Mouse (Mus musculus) heart, adult 2 months (tissue): ENCODE measurements at regions not wholly inside any gene's neighbourhood (a gene's known extent, or its start where the extent isn't known, plus 50 kb on each side); places are given as distances from the start of the nearest gene placed in this dataset.

Experiments used
- DNase-seq, 2 experiments: peaks; one replicate each; pipeline ENCODE4 v3.0.0; 2021
- H3K27ac ChIP-seq: fragments of 200-600 bp; 2 replicates; pipeline ENCODE4 v1.8.1; 2022
- H3K27me3 ChIP-seq: fragments of 200-500 bp; 2 replicates; pipeline ENCODE4 v1.6.1; 2012; ENCODE audit warnings: mild to moderate bottlenecking, low read length, inconsistent platforms, mixed read lengths; ENCODE audit not compliant: control insufficient read depth, insufficient read depth
- H3K36me3 ChIP-seq: fragments of 200-500 bp; 2 replicates; pipeline ENCODE4 v1.6.1; 2012; ENCODE audit warnings: low read length, inconsistent platforms; ENCODE audit not compliant: control insufficient read depth, insufficient read depth
- H3K4me1 ChIP-seq: fragments of 200-500 bp; 2 replicates; pipeline ENCODE4 v1.6.1; 2011; ENCODE audit warnings: low read length; ENCODE audit not compliant: control insufficient read depth, insufficient read depth
- H3K4me3 ChIP-seq: fragments of 200-600 bp; 2 replicates; pipeline ENCODE4 v1.8.1; 2022
- H3K79me2 ChIP-seq: fragments of 200-500 bp; replicated peaks from 2 replicates; pipeline ENCODE4 v1.6.1; 2012; ENCODE audit warnings: mild to moderate bottlenecking, inconsistent platforms, low read length, moderate library complexity, mixed read lengths; ENCODE audit not compliant: control insufficient read depth, insufficient read depth
- H3K9ac ChIP-seq: fragments of 200-500 bp; 2 replicates; pipeline ENCODE4 v1.6.1; 2012; ENCODE audit warnings: low read depth, mild to moderate bottlenecking, control low read depth, inconsistent platforms, low read length, mixed read lengths
- CTCF ChIP-seq: fragments of 200-600 bp; IDR thresholded peaks from 2 replicates; pipeline ENCODE4 v1.8.1; 2022; ENCODE audit warnings: antibody characterized with exemption, mild to moderate bottlenecking, moderate library complexity
- EP300 ChIP-seq: fragments of 200-500 bp; IDR thresholded peaks from 2 replicates; pipeline ENCODE4 v1.6.1; 2011; ENCODE audit warnings: low read depth, low read length, control low read depth; ENCODE audit not compliant: insufficient read depth
- POLR2A ChIP-seq: fragments of 200-500 bp; IDR thresholded peaks from 2 replicates; pipeline ENCODE4 v1.6.1; 2011; ENCODE audit warnings: mild to moderate bottlenecking, low read depth, low read length, control low read depth; ENCODE audit not compliant: insufficient read depth
- WGBS: fragments of 180-500 bp; shearing (Covaris S2); methylation state at CpG from one replicate; pipeline ENCODE4 v1.1.7; 2018; 5-methylcytosine and 5-hydroxymethylcytosine counted together
- intact Hi-C: fragments of 180-260 bp; cut with DNase I; formaldehyde crosslinking; loops from one replicate; pipeline ENCODE4 v1.15.1; 2025

- Histone ChIP-seq H3K4me1 (no peaks in the 10 kb centered on the region), H3K27ac (no peak overlapping the region), H3K27me3 (no peaks in the 10 kb centered on the region), H3K36me3 (no peaks in the 10 kb centered on the region), H3K4me3 (no peak overlapping the region), H3K79me2 (no peaks in the 10 kb centered on the region), H3K9ac (no peak overlapping the region)
- 91% methylated on average over 8 of the region's 8 CpGs for WGBS
- DNase-seq = no peak
- TF ChIP-seq CTCF (no peak), EP300 (no peak), POLR2A (no peak)
- intact Hi-C loops = no loop called here
Measured at GRCm38 (mm10) chr19:57541693-57542314, 69.0 kb upstream of the Atrnl1 start.

- H3K79me2 ChIP-seq = no peaks in the 10 kb centered on the region
- TF ChIP-seq CTCF = no peak
- no peak for TF ChIP-seq POLR2A
- TF ChIP-seq EP300 = no peak
- no peaks in the 10 kb centered on the region for H3K36me3 ChIP-seq
- no peak overlapping the region for H3K9ac ChIP-seq
- intact Hi-C loops = no loop called here
- no peak overlapping the region for H3K4me3 ChIP-seq
- H3K27ac ChIP-seq = no peak overlapping the region
- H3K4me1 ChIP-seq = no peaks in the 10 kb centered on the region
- DNase-seq = no peak
- 74% methylated on average over 5 of the region's 5 CpGs for WGBS
- H3K27me3 ChIP-seq = no peaks in the 10 kb centered on the region
Measured at GRCm38 (mm10) chr19:57542506-57542905, 68.3 kb upstream of the Atrnl1 start.

GRCm38 (mm10) chr19:57543681-57544214 is 67.1 kb upstream of the Atrnl1 start:
- TF ChIP-seq CTCF (peak; percentile 45), EP300 (no peak)
- Histone ChIP-seq H3K27ac (no peak overlapping the region), H3K4me3 (no peak overlapping the region), H3K36me3 (no peaks in the 10 kb centered on the region), H3K79me2 (no peaks in the 10 kb centered on the region), H3K27me3 (no peaks in the 10 kb centered on the region), H3K4me1 (no peaks in the 10 kb centered on the region), H3K9ac (no peak overlapping the region)
- WGBS = 63% methylated on average over 13 of the region's 13 CpGs
- DNase-seq = peak in 1 of 2 experiments; percentile 8
- intact Hi-C loops = no loop called here

GRCm38 (mm10) chr19:57544229-57544879 is 66.5 kb upstream of the Atrnl1 start:
- Histone ChIP-seq H3K9ac (no peak overlapping the region), H3K79me2 (no peaks in the 10 kb centered on the region), H3K4me3 (no peak overlapping the region), H3K4me1 (no peaks in the 10 kb centered on the region), H3K27me3 (no peaks in the 10 kb centered on the region), H3K36me3 (no peaks in the 10 kb centered on the region), H3K27ac (no peak overlapping the region)
- no peak for DNase-seq
- intact Hi-C loops = no loop called here
- WGBS = 82% methylated on average over 17 of the region's 17 CpGs
- no peak for TF ChIP-seq EP300
- TF ChIP-seq CTCF = no peak

- no peak overlapping the region for H3K4me3 ChIP-seq
- H3K4me1 ChIP-seq = no peaks in the 10 kb centered on the region
- H3K27me3 ChIP-seq = no peaks in the 10 kb centered on the region
- DNase-seq = no peak
- no peak overlapping the region for H3K27ac ChIP-seq
- H3K36me3 ChIP-seq = no peaks in the 10 kb centered on the region
- no peaks in the 10 kb centered on the region for H3K79me2 ChIP-seq
- 86% methylated on average over 2 of the region's 2 CpGs for WGBS
- no peak overlapping the region for H3K9ac ChIP-seq
- intact Hi-C loops = no loop called here
- TF ChIP-seq EP300 (no peak), CTCF (no peak), POLR2A (no peak)
Measured at GRCm38 (mm10) chr19:57545071-57545470, 65.8 kb upstream of the Atrnl1 start.

- Histone ChIP-seq H3K27ac (no peak overlapping the region), H3K27me3 (no peaks in the 10 kb centered on the region), H3K4me3 (no peak overlapping the region), H3K4me1 (no peaks in the 10 kb centered on the region), H3K36me3 (no peaks in the 10 kb centered on the region), H3K79me2 (no peaks in the 10 kb centered on the region), H3K9ac (no peak overlapping the region)
- TF ChIP-seq POLR2A = no peak
- TF ChIP-seq CTCF = no peak
- no peak for TF ChIP-seq EP300
- 72% methylated on average over 2 of the region's 2 CpGs for WGBS
- DNase-seq = no peak
- intact Hi-C loops = no loop called here
Measured at GRCm38 (mm10) chr19:57546039-57546438, 64.8 kb upstream of the Atrnl1 start.
